Mouse (Mus musculus) MN1 (cell line): Measurements from ENCODE around the gene Tnfrsf12a.
A peak's percentile ranks its signal among the peaks of the same experiment; 100 is the strongest.

ENCODE experiments used
- DNase-seq: peaks from one replicate; pipeline ENCODE4 v3.0.0-alpha.2; 2016; ENCODE audit warnings: low spot score

Tnfrsf12a gene

DNA sequence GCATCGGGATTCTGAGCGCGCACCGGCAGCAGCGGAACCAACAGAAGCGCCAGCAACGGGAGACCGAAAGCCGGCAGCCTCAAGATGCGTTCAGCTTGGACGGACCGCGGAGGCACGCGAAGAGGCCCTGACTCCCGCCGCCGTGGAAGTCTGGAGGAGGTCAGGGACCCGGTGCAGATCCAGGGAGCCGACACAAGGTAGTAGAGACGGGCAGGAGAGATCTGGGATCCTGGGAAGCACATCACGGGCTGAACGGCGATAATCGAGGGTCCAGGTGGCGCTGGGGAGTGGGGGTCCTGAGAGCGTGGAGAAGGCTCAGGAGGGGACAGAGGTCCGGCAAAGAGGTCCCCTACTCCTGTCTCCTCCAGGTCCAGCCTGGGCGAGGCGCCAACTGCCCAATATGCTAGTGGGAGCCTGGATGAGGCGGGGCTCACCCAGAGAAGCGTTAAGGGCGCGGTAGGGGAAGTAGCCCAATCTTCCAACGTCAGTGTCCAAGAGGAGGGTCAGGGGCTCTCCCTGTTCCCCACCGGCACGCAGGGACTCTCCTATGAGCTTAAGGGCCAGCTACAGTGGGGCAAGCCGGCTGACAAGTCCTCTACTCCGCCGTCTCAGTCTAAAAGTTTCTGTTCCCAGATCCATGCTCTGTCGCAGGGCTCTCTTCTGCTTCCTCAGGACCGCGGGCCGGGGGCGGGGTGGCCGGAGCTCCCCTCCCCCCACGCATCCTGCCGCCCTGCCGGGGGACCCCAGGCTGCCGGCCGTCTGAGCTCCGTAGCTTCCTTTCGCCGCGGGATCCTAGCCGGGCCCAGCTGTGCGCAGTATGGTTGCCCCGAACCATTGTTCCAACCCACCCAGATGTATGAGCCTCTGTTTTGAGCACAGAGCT, 32.4 kb downstream of the Tnfrsf12a start, which contains the start of gene Mmp25:
Gene Mmp25 (minus strand): TSS at position 665 of the 883 bp plus-strand sequence.
- DNase-seq = no peak

- DNase-seq = no peak
These were observed 46.0 kb downstream of the Tnfrsf12a start for GRCm38 (mm10) chr17:23631241-23631640.

DNA sequence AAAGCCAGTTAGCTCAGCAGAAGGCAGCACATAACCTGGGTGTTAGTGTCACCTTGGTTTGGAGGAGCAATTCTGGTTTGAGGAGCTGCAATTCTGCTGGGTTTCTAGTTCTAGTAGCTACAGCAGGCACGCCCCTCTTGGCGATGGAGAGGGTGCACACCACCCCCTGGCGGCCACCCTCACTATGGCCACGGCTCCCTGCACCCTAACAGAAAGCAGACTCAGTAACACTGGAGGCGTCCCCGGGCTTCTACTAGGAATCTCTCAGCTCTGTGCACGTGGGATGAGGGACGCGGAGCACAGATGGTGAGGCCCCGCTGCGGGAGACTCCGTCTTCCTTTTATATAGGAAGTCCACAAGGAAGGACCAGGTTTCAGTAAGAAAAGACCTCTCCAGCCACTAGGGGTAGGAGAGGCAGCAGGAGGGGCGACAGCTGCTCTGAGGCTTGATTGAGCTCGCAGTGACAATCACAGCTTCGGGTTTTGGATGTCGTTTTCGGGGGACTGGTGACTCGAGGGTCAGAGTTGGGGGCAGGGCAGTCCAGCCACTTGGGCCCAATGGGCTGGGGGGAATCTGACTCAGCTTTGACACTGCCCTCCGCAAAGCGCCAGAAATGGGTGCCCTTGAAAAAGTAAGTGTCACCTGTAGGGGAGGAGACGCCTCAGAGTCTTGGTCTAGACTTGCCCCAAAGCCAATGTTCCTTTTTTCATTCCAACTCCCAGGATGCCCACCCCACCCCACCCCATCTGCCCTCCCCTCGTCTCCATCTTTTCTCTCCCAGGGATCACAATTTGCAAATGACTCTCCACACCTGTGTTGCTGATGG, 46.9 kb downstream of the Tnfrsf12a start:
- peak; percentile 71 for DNase-seq

- no peak for DNase-seq
These were observed 49.5 kb downstream of the Tnfrsf12a start for GRCm38 (mm10) chr17:23627813-23628212.
